Comparison of ENCODE assay signal across 19 mouse cellular contexts in genomic region chr1:150804235-150805099, GRCm38 (mm10).
DNase-seq lines count a peak whose midpoint lies in the region; ATAC-seq lines count a peak whose summit lies in the region.
"Had no signal": no experiment of that assay in that cellular context is flagged by ENCODE, and none has a peak within 500 bp of the region (broad histone marks: within the 10 kb centered on the region; RNA-seq: fewer than 3 reads in every experiment).

No protein-coding gene starts in this region.

- 57% methylated on average over 9 of the region's 9 CpGs for WGBS in midbrain, embryonic 14.5 days
- WGBS in midbrain, embryonic 16.5 days, result 67% methylated on average over 9 of the region's 9 CpGs

- ATAC-seq in midbrain, embryonic 14.5 days (ENCODE audit: low FRiP score, low TSS enrichment), result no peak
- no peak for ATAC-seq in midbrain, embryonic 16.5 days
- ATAC-seq in megakaryocyte, adult 5-6 weeks (ENCODE audit: poor library complexity, severe bottlenecking), result no peak
- ATAC-seq in cerebellum, adult (ENCODE audit: insufficient number of reproducible peaks, low FRiP score, low TSS enrichment), result no peak
- ATAC-seq: CD4-positive, CD25-positive, alpha-beta regulatory T cell, adult 4 months; forebrain, embryonic 15.5 days; hindbrain, embryonic 16.5 days had no signal

- no peaks in the 10 kb centered on the region for H3K4me1 ChIP-seq in midbrain, embryonic 14.5 days (ENCODE audit: control insufficient read depth, insufficient read depth, low read length)
- H3K4me1 ChIP-seq in midbrain, embryonic 16.5 days (ENCODE audit: control insufficient read depth, insufficient read depth, low read length), result no peaks in the 10 kb centered on the region
- H3K4me1 ChIP-seq: forebrain, embryonic 15.5 days; limb, embryonic 13.5 days had no signal

- H3K9ac ChIP-seq in midbrain, embryonic 14.5 days (replicated peaks; ENCODE audit: low read length), result no peak overlapping the region
- no peak overlapping the region for H3K9ac ChIP-seq in midbrain, embryonic 16.5 days (ENCODE audit: low read depth, low read length)
- H3K9ac ChIP-seq: forebrain, embryonic 15.5 days; limb, embryonic 13.5 days had no signal

- H3K27ac ChIP-seq in midbrain, embryonic 14.5 days (replicated peaks; ENCODE audit: low read depth, low read length), result no peak overlapping the region
- H3K27ac ChIP-seq in midbrain, embryonic 16.5 days (ENCODE audit: low read length), result no peak overlapping the region
- H3K27ac ChIP-seq: forebrain, embryonic 15.5 days; gastrocnemius, adult 2 months; left cerebral cortex, adult 2 months; limb, embryonic 13.5 days had no signal

- H3K27me3 ChIP-seq in midbrain, embryonic 14.5 days (ENCODE audit: control insufficient read depth, insufficient read depth, low read length), result no peaks in the 10 kb centered on the region
- H3K27me3 ChIP-seq in midbrain, embryonic 16.5 days (ENCODE audit: control insufficient read depth, insufficient read depth, low read depth, low read length), result no peaks in the 10 kb centered on the region
- H3K27me3 ChIP-seq: forebrain, embryonic 15.5 days; limb, embryonic 13.5 days had no signal

- no peak overlapping the region for H3K4me3 ChIP-seq in midbrain, embryonic 14.5 days (replicated peaks; ENCODE audit: low read depth, low read length)
- H3K4me3 ChIP-seq in midbrain, embryonic 16.5 days (ENCODE audit: low read depth, low read length), result no peak overlapping the region
- H3K4me3 ChIP-seq: erythroblast, embryonic 14.5 days; forebrain, embryonic 15.5 days; gastrocnemius, adult 2 months; left cerebral cortex, adult 2 months; limb, embryonic 13.5 days had no signal

- H3K4me2 ChIP-seq in midbrain, embryonic 14.5 days (ENCODE audit: low read length), result no peak overlapping the region
- H3K4me2 ChIP-seq in midbrain, embryonic 16.5 days (ENCODE audit: low read length), result no peak overlapping the region
- H3K4me2 ChIP-seq: forebrain, embryonic 15.5 days; limb, embryonic 13.5 days had no signal

- peak; percentile 26 for DNase-seq in kidney, postnatal 14 days
- no peak for DNase-seq in kidney, adult 9 months
- DNase-seq in midbrain, embryonic 14.5 days, result peak; percentile 16
- DNase-seq in lung, postnatal 25 days (ENCODE audit: low spot score), result peak; percentile 14
- DNase-seq: adrenal gland, postnatal 14 days; cerebellum, adult 9-10 months; gastrocnemius, adult 2 months; heart, postnatal 36 days; right cerebral cortex, postnatal 4 days; thymus, postnatal 14 days had no signal

- no peaks in the 10 kb centered on the region for H3K36me3 ChIP-seq in midbrain, embryonic 14.5 days (ENCODE audit: control insufficient read depth, insufficient read depth, low read length)
- no peaks in the 10 kb centered on the region for H3K36me3 ChIP-seq in midbrain, embryonic 16.5 days (ENCODE audit: control insufficient read depth, insufficient read depth, low read length)
- H3K36me3 ChIP-seq: forebrain, embryonic 15.5 days had no signal

- no peaks in the 10 kb centered on the region for H3K9me3 ChIP-seq in midbrain, embryonic 14.5 days (ENCODE audit: control insufficient read depth, low read length)
- no peaks in the 10 kb centered on the region for H3K9me3 ChIP-seq in midbrain, embryonic 16.5 days (replicated peaks; ENCODE audit: control insufficient read depth, low read length, poor library complexity, severe bottlenecking)
- H3K9me3 ChIP-seq: forebrain, embryonic 15.5 days; limb, embryonic 13.5 days had no signal
